Mouse (Mus musculus): ENCODE measurements at regions not wholly inside any gene's neighbourhood (a gene's known extent, or its start where the extent isn't known, plus 50 kb on each side); places are given as distances from the start of the nearest gene placed in this dataset.

DNA sequence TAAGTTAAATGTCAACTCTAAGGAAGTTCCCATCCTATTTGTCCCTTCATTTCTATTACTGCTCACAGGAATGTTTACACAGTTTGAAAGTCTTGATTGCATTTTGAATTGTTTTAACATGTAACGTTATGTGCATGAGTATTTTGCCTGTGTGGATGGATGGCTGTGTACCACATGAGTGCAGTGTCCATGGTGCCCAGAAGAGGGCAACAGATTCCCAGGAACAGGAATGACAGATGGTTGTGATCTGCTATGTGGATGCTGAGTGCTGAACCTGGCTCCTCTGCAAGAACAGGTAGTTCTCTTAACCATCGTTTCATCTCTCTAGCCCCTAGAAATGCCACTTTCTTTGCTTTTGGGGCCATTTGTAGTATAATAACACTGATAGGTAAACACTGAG is 597.9 kb upstream of the Zwint start:
- DNase-seq, result peak in 1 of 2 experiments; percentile 5

- DNase-seq, result no peak
Measured at GRCm38 (mm10) chr10:72071185-72071718, 583.4 kb upstream of the Zwint start.

GRCm38 (mm10) chr10:72078363-72078762 is 576.3 kb upstream of the Zwint start:
- no peak for DNase-seq

GRCm38 (mm10) chr10:72096951-72097350 is 557.7 kb upstream of the Zwint start:
- DNase-seq, result no peak

GRCm38 (mm10) chr10:72099156-72099812 is 555.4 kb upstream of the Zwint start:
- peak; percentile 8 to 41 for DNase-seq

- no peak for DNase-seq
Measured at GRCm38 (mm10) chr10:72119447-72119846, 535.2 kb upstream of the Zwint start.

GRCm38 (mm10) chr10:72132407-72132806 is 522.2 kb upstream of the Zwint start:
- DNase-seq, result no peak

All from kidney, adult 8-10 months (tissue).